Mouse (Mus musculus): ENCODE measurements at regions not wholly inside any gene's neighbourhood (a gene's known extent, or its start where the extent isn't known, plus 50 kb on each side); places are given as distances from the start of the nearest gene placed in this dataset.

- no peak for TF ChIP-seq CTCF (IDR thresholded peaks at IDR 0.05; ENCODE audit: control insufficient read depth, insufficient read depth, low read length)
- TF ChIP-seq POLR2A (IDR thresholded peaks at IDR 0.05; ENCODE audit: borderline replicate concordance, control insufficient read depth, low read depth, low read length): no peak
Observed at GRCm38 (mm10) chr4:71454811-71455210, 303.0 kb downstream of the Gm11232 start.

Measured in bone marrow, adult 2 months (tissue).